Mouse (Mus musculus) neutrophil, adult 83 days (primary cell): ENCODE results near the gene Arhgap33. TPM values are rescaled to one million over a fixed set of nuclear protein-coding genes. Genes with fewer than 3 reads are reported as not detected.

Experiments used
- total RNA-seq, 2 experiments: library from RNA; stranded (reverse); gene quantifications; one replicate each; pipeline ENCODE4 v1.2.4; 2023

Gene Arhgap33
- 10 to 100 TPM; 17.6 to 19.1 TPM for total RNA-seq

DNA sequence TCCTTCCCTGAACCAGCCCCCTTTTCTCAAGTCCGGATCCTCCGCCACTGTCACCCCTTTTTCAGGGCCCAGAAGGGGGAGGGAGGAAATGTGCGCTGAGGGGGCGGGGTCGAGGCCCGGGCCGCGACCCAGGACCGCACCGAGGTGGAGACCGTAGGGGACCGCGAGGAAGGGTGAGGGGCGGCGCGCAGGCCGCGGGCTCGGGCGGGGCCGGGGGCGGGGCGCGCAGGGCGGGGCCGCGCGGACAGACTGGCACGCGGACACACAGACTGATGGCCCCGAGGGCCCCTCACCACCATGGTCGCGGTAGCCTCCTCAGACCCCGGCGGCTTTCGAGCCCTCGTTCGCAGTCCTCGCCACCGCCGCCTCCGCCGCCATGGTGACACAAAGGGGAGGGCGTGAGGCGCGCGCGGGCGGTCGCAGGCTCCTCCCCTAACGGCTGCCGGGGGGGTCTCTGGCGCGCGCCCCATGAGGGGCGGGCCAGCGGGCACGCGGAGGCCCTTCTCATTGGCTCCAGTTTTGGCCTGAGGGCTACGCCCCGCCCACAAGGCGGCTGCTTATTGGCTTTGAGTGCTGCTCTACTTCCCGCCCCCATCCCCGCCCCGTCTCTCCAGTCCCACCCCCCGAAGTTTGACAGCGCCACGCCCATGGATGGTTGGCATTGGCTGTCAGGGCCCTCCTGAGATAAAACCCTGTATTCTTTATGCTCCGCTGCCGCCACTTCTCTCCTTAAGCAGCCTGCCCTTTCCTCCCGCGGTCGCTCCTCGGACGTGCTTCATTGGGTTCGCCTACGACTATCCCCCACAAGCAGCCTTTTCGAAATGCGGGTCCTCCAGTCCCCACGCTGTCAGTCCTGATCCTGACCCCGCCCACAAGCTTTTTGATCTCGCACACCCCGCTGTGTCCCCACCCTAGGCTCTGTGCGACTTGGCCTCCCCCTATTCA lies at the start of gene Arhgap33:
Gene Arhgap33, minus strand, starts transcription at position 428 of the 945 bp plus-strand sequence.

DNA sequence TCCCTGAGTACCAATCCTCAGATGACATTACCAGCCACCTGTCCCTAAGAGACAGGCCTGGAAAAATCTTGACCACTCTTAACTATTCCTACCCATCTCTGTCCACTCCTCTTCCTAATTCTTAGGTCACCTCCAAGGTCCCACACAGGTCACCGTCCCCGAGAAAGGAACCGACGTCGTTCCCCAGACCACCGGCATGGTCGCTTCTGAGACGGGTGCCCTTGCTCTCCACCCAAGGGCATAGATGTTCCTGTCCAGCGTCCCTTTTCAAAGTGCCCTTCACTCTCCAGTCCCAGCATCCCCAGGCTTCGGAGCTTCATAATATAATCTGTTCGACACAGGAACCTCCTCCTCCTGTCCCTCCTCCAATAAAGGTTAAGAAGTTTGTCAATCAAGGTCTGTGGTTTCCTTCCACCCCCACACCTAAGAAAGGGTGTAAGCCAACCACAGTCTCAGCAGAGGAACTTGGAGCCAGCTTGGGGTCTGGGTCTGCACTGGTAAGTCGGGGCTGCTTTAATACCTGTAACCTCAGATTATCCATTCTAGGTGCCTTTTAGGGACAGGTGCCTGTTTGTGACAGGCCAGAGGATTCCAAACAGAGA lies 30.2 kb upstream of the Arhgap33 start, which contains the start of gene Igflr1:
Gene Igflr1, plus strand, starts transcription at position 458 of the 602 bp plus-strand sequence.

DNA sequence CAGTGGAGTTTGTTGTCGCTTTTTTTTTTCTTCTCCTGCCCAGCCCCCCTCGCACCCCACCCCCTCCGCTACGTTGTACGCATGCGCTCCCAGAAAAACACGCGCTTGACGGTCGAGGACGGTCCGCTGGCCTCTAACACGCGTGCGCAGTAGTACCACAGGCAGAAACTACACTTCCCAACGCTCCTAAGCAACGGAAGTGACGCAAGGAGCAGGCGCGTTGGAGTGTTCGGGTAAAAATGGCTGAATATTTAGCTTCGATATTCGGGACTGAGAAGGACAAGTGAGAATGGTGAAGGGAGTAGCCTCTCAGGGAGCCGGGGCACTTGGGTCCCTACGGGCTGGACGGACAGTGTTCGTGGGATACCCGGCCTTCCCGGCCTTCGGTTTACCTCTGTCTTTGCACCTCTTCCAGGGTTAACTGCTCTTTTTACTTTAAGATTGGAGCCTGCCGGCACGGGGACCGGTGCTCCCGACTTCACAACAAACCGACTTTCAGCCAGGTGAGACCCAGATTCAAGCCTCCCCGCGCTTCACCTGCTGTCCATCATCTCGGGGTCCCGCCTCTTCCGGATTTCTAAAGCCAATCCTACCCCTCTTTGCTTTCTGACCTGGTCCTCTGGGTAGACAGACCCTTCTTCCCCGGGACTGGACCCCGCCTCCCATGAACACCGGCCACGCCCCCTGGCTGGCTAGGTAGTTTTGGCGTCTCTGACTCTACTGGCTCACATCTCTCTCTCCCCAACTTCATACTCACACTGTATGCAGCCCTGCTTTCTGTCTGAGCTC lies 28.5 kb upstream of the Arhgap33 start, which contains the start of the genes U2af1l4, Gm49396 and Psenen:
Gene U2af1l4, plus strand, starts transcription at position 185 of the 789 bp plus-strand sequence.
Gene Gm49396, plus strand, starts transcription at position 228 of the 789 bp plus-strand sequence.
Gene Psenen, minus strand, starts transcription at position 511 of the 789 bp plus-strand sequence.

GRCm38 (mm10) chr7:30559443-30559954 lies 24.6 kb upstream of the Arhgap33 start, which contains the start of gene Lin37:
Gene Lin37 (minus strand): TSS chr7:30559838.

GRCm38 (mm10) chr7:30552102-30553020 lies 17.5 kb upstream of the Arhgap33 start, which contains the start of the genes Hspb6 and Proser3:
Gene Hspb6 (plus strand): TSS chr7:30552178.
Gene Proser3 (minus strand): TSS chr7:30552299.

GRCm38 (mm10) chr7:30493401-30493931 lies 41.4 kb downstream of the Arhgap33 start, which contains the start of gene Prodh2:
Gene Prodh2 (plus strand): TSS chr7:30493622.

Other genes with a start within 250 kb of the Arhgap33 start
- not detected for gene Clip3, start 243.3 kb downstream of the Arhgap33 start, total RNA-seq
- 10 to 100 TPM; 11.1 to 13.8 TPM for gene Alkbh6, start 226.3 kb downstream of the Arhgap33 start, total RNA-seq
- under 1 TPM in 1 of 2 experiments, not detected in 1; 0.77 TPM for gene Syne4, start 220.3 kb downstream of the Arhgap33 start, total RNA-seq
- under 1 TPM; 0.31 to 0.33 TPM for gene E130208F15Rik, start 213.3 kb downstream of the Arhgap33 start, total RNA-seq
- gene Sdhaf1, start 211.2 kb downstream of the Arhgap33 start, total RNA-seq, result 1 to 10 TPM; 2.0 to 3.4 TPM
- not detected for gene Lrfn3, start 172.3 kb downstream of the Arhgap33 start, total RNA-seq
- 1,000 to 10,000 TPM; 1,969 to 2,032 TPM for gene Tyrobp, start 121.3 kb downstream of the Arhgap33 start, total RNA-seq
- gene Hcst, start 115.2 kb downstream of the Arhgap33 start, total RNA-seq, result 100 to 1,000 TPM; 116 to 124 TPM
- 10 to 100 TPM; 61.7 to 67.0 TPM for gene Nfkbid, start 113.3 kb downstream of the Arhgap33 start, total RNA-seq
- under 1 TPM in 1 of 2 experiments, not detected in 1; 0.35 TPM for gene Aplp1, start 89.5 kb downstream of the Arhgap33 start, total RNA-seq
- gene Kirrel2, start 77.4 kb downstream of the Arhgap33 start, total RNA-seq, result not detected
- gene Nphs1, start 76.7 kb downstream of the Arhgap33 start, total RNA-seq, result not detected
- gene Prodh2, start 41.4 kb downstream of the Arhgap33 start, total RNA-seq, result not detected
- 1 to 10 TPM; 5.0 to 5.5 TPM for gene Hspb6, start 17.1 kb upstream of the Arhgap33 start, total RNA-seq
- 1 to 10 TPM; 4.4 to 5.1 TPM for gene Proser3, start 17.2 kb upstream of the Arhgap33 start, total RNA-seq
- gene Lin37, start 24.8 kb upstream of the Arhgap33 start, total RNA-seq, result 10 to 100 TPM; 24.1 to 36.0 TPM
- 10 to 100 TPM; 36.6 to 41.9 TPM for gene U2af1l4, start 28.2 kb upstream of the Arhgap33 start, total RNA-seq
- gene Gm49396, start 28.3 kb upstream of the Arhgap33 start, total RNA-seq, result 1 to 10 TPM; 4.6 to 5.6 TPM
- gene Psenen, start 28.6 kb upstream of the Arhgap33 start, total RNA-seq, result 100 to 1,000 TPM; 117 to 126 TPM
- 1 to 10 TPM; 2.3 to 4.4 TPM for gene Igflr1, start 30.4 kb upstream of the Arhgap33 start, total RNA-seq
- 10 to 100 TPM; 51.8 to 52.4 TPM for gene Kmt2b, start 53.7 kb upstream of the Arhgap33 start, total RNA-seq
- gene Zbtb32, start 63.8 kb upstream of the Arhgap33 start, total RNA-seq, result under 1 TPM in 1 of 2 experiments, not detected in 1; 0.44 TPM
- under 1 TPM in 1 of 2 experiments, not detected in 1; 0.29 TPM for gene Upk1a, start 77.8 kb upstream of the Arhgap33 start, total RNA-seq
- gene Cox6b1, start 91.1 kb upstream of the Arhgap33 start, total RNA-seq, result 100 to 1,000 TPM; 236 to 278 TPM
- gene Etv2, start 100.8 kb upstream of the Arhgap33 start, total RNA-seq, result not detected
- gene Rbm42, start 115.3 kb upstream of the Arhgap33 start, total RNA-seq, result 10 to 100 TPM; 73.6 to 73.7 TPM
- gene Haus5, start 129.9 kb upstream of the Arhgap33 start, total RNA-seq, result 10 to 100 TPM; 19.2 to 25.8 TPM
- not detected for gene Pmis2, start 136.5 kb upstream of the Arhgap33 start, total RNA-seq
- not detected for gene 2200002J24Rik, start 163.9 kb upstream of the Arhgap33 start, total RNA-seq
- under 1 TPM in 1 of 2 experiments, not detected in 1; 0.99 TPM for gene Atp4a, start 177.1 kb upstream of the Arhgap33 start, total RNA-seq
- gene Tmem147, start 194.5 kb upstream of the Arhgap33 start, total RNA-seq, result 10 to 100 TPM; 35.2 to 35.7 TPM
- gene Gapdhs, start 208.6 kb upstream of the Arhgap33 start, total RNA-seq, result not detected
- 1 to 10 TPM; 1.3 to 2.7 TPM for gene Sbsn, start 216.4 kb upstream of the Arhgap33 start, total RNA-seq
- gene Dmkn, start 228.7 kb upstream of the Arhgap33 start, total RNA-seq, result 1 to 10 TPM; 2.8 to 4.5 TPM